Mouse (Mus musculus): ENCODE measurements around the gene Elmsan1. TPM values are rescaled to one million over a fixed set of nuclear protein-coding genes. Genes with fewer than 3 reads are reported as not detected.
A peak's percentile ranks its signal among the peaks of the same experiment; 100 is the strongest.

Gene Elmsan1
- polyA plus RNA-seq, 1 experiment from 2014 or later: 15.9 TPM

- Histone ChIP-seq H3K4me1 (no peaks in the 10 kb centered on the region), H3K27ac (replicated peaks) (no peak overlapping the region), H3K4me3 (replicated peaks) (no peak overlapping the region), H3K4me2 (replicated peaks) (no peak overlapping the region), H3K27me3 (no peaks in the 10 kb centered on the region), H3K36me3 (peaks cover 8% of the 10 kb centered on the region), H3K9ac (no peak overlapping the region), H3K9me3 (replicated peaks) (no peaks in the 10 kb centered on the region)
- 56% methylated on average over 14 of the region's 14 CpGs for WGBS
- ATAC-seq (ENCODE audit: insufficient number of reproducible peaks, low FRiP score, low TSS enrichment, low read depth): no peak
These were observed 76.2 kb downstream of the Elmsan1 start for GRCm38 (mm10) chr12:84142281-84143050.

GRCm38 (mm10) chr12:84141271-84141670 lies 77.4 kb downstream of the Elmsan1 start:
- Histone ChIP-seq H3K4me3 (replicated peaks) (no peak overlapping the region), H3K4me1 (no peaks in the 10 kb centered on the region), H3K9me3 (replicated peaks) (no peaks in the 10 kb centered on the region), H3K27me3 (no peaks in the 10 kb centered on the region), H3K36me3 (peaks cover 19% of the 10 kb centered on the region), H3K9ac (no peak overlapping the region), H3K27ac (replicated peaks) (no peak overlapping the region), H3K4me2 (replicated peaks) (no peak overlapping the region)
- WGBS: 84% methylated on average over 4 of the region's 4 CpGs
- no peak for ATAC-seq (ENCODE audit: insufficient number of reproducible peaks, low FRiP score, low TSS enrichment, low read depth)

GRCm38 (mm10) chr12:84140135-84140534 lies 78.5 kb downstream of the Elmsan1 start:
- Histone ChIP-seq H3K36me3 (peaks cover 24% of the 10 kb centered on the region), H3K27ac (replicated peaks) (no peak overlapping the region), H3K27me3 (no peaks in the 10 kb centered on the region), H3K4me1 (no peaks in the 10 kb centered on the region), H3K4me2 (replicated peaks) (no peak overlapping the region), H3K9ac (no peak overlapping the region), H3K9me3 (replicated peaks) (no peaks in the 10 kb centered on the region), H3K4me3 (replicated peaks) (no peak overlapping the region)
- ATAC-seq (ENCODE audit: insufficient number of reproducible peaks, low FRiP score, low TSS enrichment, low read depth): no peak
- 57% methylated on average over 4 of the region's 4 CpGs for WGBS

DNA sequence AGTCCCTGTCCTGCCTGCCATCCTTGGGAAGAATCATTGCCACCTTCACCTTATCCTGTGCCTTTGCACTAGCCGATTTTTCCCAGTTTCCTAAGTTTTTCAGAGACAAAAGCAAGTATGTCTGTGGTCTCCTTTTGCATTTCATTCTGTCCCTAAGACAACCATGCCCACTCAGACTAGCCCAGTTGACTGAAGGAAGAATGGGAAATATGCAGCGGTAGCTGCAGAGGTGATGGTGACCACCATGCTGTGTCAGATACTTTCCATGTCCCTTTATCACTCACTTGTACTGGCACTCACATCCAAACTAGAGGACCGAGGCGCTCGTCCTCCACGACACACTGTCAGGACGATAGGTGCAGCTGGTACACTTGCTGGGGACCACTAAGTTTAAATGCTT lies 81.5 kb downstream of the Elmsan1 start:
- Histone ChIP-seq H3K27ac (replicated peaks) (no peak overlapping the region), H3K4me1 (no peaks in the 10 kb centered on the region), H3K36me3 (peaks cover 29% of the 10 kb centered on the region), H3K27me3 (no peaks in the 10 kb centered on the region), H3K9ac (no peak overlapping the region), H3K4me3 (replicated peaks) (no peak overlapping the region), H3K4me2 (replicated peaks) (no peak overlapping the region), H3K9me3 (replicated peaks) (no peaks in the 10 kb centered on the region)
- WGBS: 96% methylated on average over 7 of the region's 7 CpGs
- ATAC-seq (ENCODE audit: insufficient number of reproducible peaks, low FRiP score, low TSS enrichment, low read depth): no peak

- Histone ChIP-seq H3K4me2 (replicated peaks) (no peak overlapping the region), H3K9me3 (replicated peaks) (no peaks in the 10 kb centered on the region), H3K27ac (replicated peaks) (no peak overlapping the region), H3K4me1 (no peaks in the 10 kb centered on the region), H3K9ac (no peak overlapping the region), H3K4me3 (replicated peaks) (no peak overlapping the region), H3K27me3 (no peaks in the 10 kb centered on the region), H3K36me3 (peaks cover 50% of the 10 kb centered on the region)
- no peak for ATAC-seq (ENCODE audit: insufficient number of reproducible peaks, low FRiP score, low TSS enrichment, low read depth)
- 63% methylated on average over 3 of the region's 3 CpGs for WGBS
These were observed 86.4 kb downstream of the Elmsan1 start for GRCm38 (mm10) chr12:84132265-84132664.

DNA sequence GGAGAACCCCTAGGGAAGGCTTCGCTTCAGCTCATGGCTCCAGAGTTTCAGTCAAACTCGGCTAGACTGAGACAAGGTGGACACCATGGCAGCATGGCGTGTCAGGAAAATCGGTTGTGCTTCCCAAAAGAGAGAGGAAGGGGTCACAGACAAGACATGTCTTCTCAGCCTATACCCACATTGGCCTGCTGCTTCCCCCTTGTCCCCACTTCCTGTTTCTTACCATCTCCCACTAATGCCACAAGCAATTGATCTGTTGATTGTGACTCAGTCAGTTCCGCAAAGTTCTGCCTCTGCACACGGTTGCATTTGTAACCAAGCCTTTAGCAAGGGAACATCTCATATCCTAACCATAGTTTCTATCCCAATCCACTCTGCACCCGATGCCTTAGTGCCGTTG lies 88.8 kb downstream of the Elmsan1 start:
- no peaks in the 10 kb centered on the region for H3K9me3 ChIP-seq (replicated peaks)
- H3K27me3 ChIP-seq: no peaks in the 10 kb centered on the region
- 87% methylated on average over 8 of the region's 8 CpGs for WGBS
- H3K9ac ChIP-seq: no peak overlapping the region
- no peaks in the 10 kb centered on the region for H3K4me1 ChIP-seq
- no peak overlapping the region for H3K4me2 ChIP-seq (replicated peaks)
- H3K27ac ChIP-seq (replicated peaks): no peak overlapping the region
- H3K36me3 ChIP-seq: peaks cover 39% of the 10 kb centered on the region; the same call in 1 of the 2 replicates
- no peak overlapping the region for H3K4me3 ChIP-seq (replicated peaks)
- ATAC-seq (ENCODE audit: insufficient number of reproducible peaks, low FRiP score, low TSS enrichment, low read depth): no peak

DNA sequence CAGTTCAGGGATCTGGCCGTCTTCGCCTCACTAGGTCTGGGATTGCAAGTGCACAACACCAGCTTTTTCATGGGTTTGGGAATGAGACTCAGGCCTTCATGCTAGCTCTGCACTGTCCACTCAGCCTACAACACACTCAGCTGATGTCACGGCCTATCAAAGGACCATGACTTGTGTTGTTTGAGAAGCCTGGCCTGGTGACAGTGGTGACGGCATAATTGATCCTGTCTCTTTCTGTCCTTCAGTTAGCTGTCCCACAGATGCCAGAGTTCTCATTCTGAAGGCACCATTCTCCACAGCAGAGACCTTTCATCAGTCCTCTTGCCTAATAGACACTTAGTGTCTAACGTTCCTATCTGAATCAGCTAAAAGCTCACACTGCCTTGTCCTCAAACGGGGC lies 90.1 kb downstream of the Elmsan1 start:
- no peak for ATAC-seq (ENCODE audit: insufficient number of reproducible peaks, low FRiP score, low TSS enrichment, low read depth)
- Histone ChIP-seq H3K9me3 (replicated peaks) (no peaks in the 10 kb centered on the region), H3K9ac (no peak overlapping the region), H3K27ac (replicated peaks) (no peak overlapping the region), H3K36me3 (peaks cover 37% of the 10 kb centered on the region; the same call in 1 of the 2 replicates), H3K4me2 (replicated peaks) (no peak overlapping the region), H3K27me3 (no peaks in the 10 kb centered on the region), H3K4me3 (replicated peaks) (no peak overlapping the region), H3K4me1 (no peaks in the 10 kb centered on the region)
- 88% methylated on average over 6 of the region's 6 CpGs for WGBS

DNA sequence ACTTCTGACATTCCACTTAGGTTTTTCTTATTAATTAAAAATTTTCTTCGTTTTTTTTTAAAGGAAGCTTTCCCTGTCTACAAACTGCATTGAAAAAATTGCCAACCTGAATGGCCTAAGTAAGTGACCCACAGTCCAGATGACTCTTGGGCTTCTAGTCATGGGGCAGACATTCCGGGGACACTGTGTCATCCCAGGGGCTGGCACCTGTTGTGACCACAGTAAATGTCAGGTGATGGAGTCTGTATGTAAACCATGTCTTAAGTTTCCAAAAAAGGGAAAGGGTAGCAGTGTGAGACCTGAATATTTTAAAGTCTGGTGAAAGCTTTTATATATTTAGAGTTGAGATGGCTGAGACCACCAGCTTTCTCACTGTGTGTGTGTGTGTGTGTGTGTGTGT lies 91.8 kb downstream of the Elmsan1 start:
- H3K4me1 ChIP-seq: no peaks in the 10 kb centered on the region
- H3K4me3 ChIP-seq (replicated peaks): no peak overlapping the region
- WGBS: 81% methylated on average over 2 of the region's 2 CpGs
- H3K36me3 ChIP-seq: peaks cover 31% of the 10 kb centered on the region; the same call in 1 of the 2 replicates
- no peaks in the 10 kb centered on the region for H3K9me3 ChIP-seq (replicated peaks)
- H3K27ac ChIP-seq (replicated peaks): no peak overlapping the region
- H3K27me3 ChIP-seq: no peaks in the 10 kb centered on the region
- H3K9ac ChIP-seq: no peak overlapping the region
- ATAC-seq (ENCODE audit: insufficient number of reproducible peaks, low FRiP score, low TSS enrichment, low read depth): no peak
- H3K4me2 ChIP-seq (replicated peaks): no peak overlapping the region

GRCm38 (mm10) chr12:84125892-84126291 lies 92.8 kb downstream of the Elmsan1 start:
- no peak overlapping the region for H3K4me3 ChIP-seq (replicated peaks)
- no peak for ATAC-seq (ENCODE audit: insufficient number of reproducible peaks, low FRiP score, low TSS enrichment, low read depth)
- no peak overlapping the region; the same call in 1 of the 2 replicates for H3K9ac ChIP-seq
- no peaks in the 10 kb centered on the region for H3K27me3 ChIP-seq
- H3K27ac ChIP-seq (replicated peaks): no peak overlapping the region
- no peaks in the 10 kb centered on the region for H3K4me1 ChIP-seq
- H3K4me2 ChIP-seq (replicated peaks): no peak overlapping the region
- WGBS: 70% methylated on average over 12 of the region's 12 CpGs
- H3K36me3 ChIP-seq: peaks cover 23% of the 10 kb centered on the region; the same call in 1 of the 2 replicates
- no peaks in the 10 kb centered on the region for H3K9me3 ChIP-seq (replicated peaks)

- Histone ChIP-seq H3K27ac (replicated peaks) (no peak overlapping the region), H3K9me3 (replicated peaks) (no peaks in the 10 kb centered on the region), H3K4me3 (replicated peaks) (no peak overlapping the region), H3K9ac (no peak overlapping the region), H3K4me1 (peaks cover 8% of the 10 kb centered on the region), H3K36me3 (no peaks in the 10 kb centered on the region), H3K4me2 (replicated peaks) (no peak overlapping the region), H3K27me3 (no peaks in the 10 kb centered on the region)
- ATAC-seq (ENCODE audit: insufficient number of reproducible peaks, low FRiP score, low TSS enrichment, low read depth): no peak
- WGBS: 95% methylated on average over 5 of the region's 5 CpGs
These were observed 99.1 kb downstream of the Elmsan1 start for GRCm38 (mm10) chr12:84119584-84119983.

GRCm38 (mm10) chr12:84114153-84114994 lies 104.3 kb downstream of the Elmsan1 start, which contains the start of gene Dnal1:
TSS of gene Dnal1 (plus strand) at chr12:84114366.
- H3K4me3 ChIP-seq (replicated peaks): peak within 1 kb of the TSS; percentile 85
- H3K27me3 ChIP-seq: no peaks in the 10 kb centered on the region
- H3K4me2 ChIP-seq (replicated peaks): peak within 1 kb of the TSS; percentile 62
- H3K27ac ChIP-seq (replicated peaks): 0 out of 2 replicates have a peak within 1 kb of the TSS, but pooled peaks have one; percentile 44
- peak within 1 kb of the TSS; percentile 31 for H3K9ac ChIP-seq
- H3K9me3 ChIP-seq (replicated peaks): no peaks in the 10 kb centered on the region
- 1% methylated on average over 32 of the region's 35 CpGs for WGBS
- peak; percentile 96 for ATAC-seq (ENCODE audit: insufficient number of reproducible peaks, low FRiP score, low TSS enrichment, low read depth)
- peaks cover 9% of the 10 kb centered on the region for H3K4me1 ChIP-seq
- H3K36me3 ChIP-seq: no peaks in the 10 kb centered on the region
